Mouse (Mus musculus) myocyte (in vitro differentiated cells): Measurements from ENCODE around the gene Nek7.

Source experiments
- MAX ChIP-seq: IDR thresholded peaks from one replicate; pipeline ENCODE4 v1.6.1; 2011; ENCODE audit warnings: low read depth, mild to moderate bottlenecking, control low read depth
- MYOD1 ChIP-seq, 3 experiments: IDR thresholded peaks; one replicate each; pipeline ENCODE4 v1.6.1; 2011; ENCODE audit warnings: control low read depth in 2 of 3, low read depth in 2 of 3, mild to moderate bottlenecking in 2 of 3, moderate library complexity in 1 of 3; ENCODE audit not compliant: insufficient read length in 2 of 3, control insufficient read depth in 1 of 3
- POLR2A ChIP-seq: IDR thresholded peaks from one replicate; pipeline ENCODE4 v1.6.1; 2011; ENCODE audit warnings: low read depth, mild to moderate bottlenecking, control low read depth, moderate library complexity; ENCODE audit not compliant: insufficient read length
- POLR2AphosphoS2 ChIP-seq: IDR thresholded peaks from one replicate; pipeline ENCODE4 v1.6.1; 2011; ENCODE audit warnings: low read depth, control low read depth; ENCODE audit not compliant: insufficient read length
- TCF12 ChIP-seq: IDR thresholded peaks from one replicate; pipeline ENCODE4 v1.6.1; 2011; ENCODE audit warnings: mild to moderate bottlenecking, control low read depth; ENCODE audit not compliant: poor library complexity, insufficient read depth, severe bottlenecking
- USF1 ChIP-seq: IDR thresholded peaks from one replicate; pipeline ENCODE4 v1.6.1; 2011; ENCODE audit warnings: low read depth, mild to moderate bottlenecking, control low read depth, moderate library complexity

GRCm38 (mm10) chr1:138571038-138571441 lies 48.9 kb downstream of the Nek7 start:
- TF ChIP-seq POLR2A (no peak), MAX (no peak), USF1 (no peak), TCF12 (no peak), POLR2AphosphoS2 (no peak), MYOD1 (IDR thresholded peaks at IDR 0.05; ENCODE audit: control insufficient read depth in 1 of 3, insufficient read length in 2 of 3, low read depth in 2 of 3) (no peak)
